Mouse (Mus musculus): ENCODE measurements at regions not wholly inside any gene's neighbourhood (a gene's known extent, or its start where the extent isn't known, plus 50 kb on each side); places are given as distances from the start of the nearest gene placed in this dataset.
A peak's percentile ranks its signal among the peaks of the same experiment; 100 is the strongest.

- 45% methylated on average over 5 of the region's 5 CpGs for WGBS
- no peaks in the 10 kb centered on the region for H3K36me3 ChIP-seq (ENCODE audit: control insufficient read depth, insufficient read depth, low read length)
- DNase-seq (no peak), ATAC-seq (ENCODE audit: low FRiP score, low TSS enrichment) (no peak)
- no peak overlapping the region for H3K27ac ChIP-seq (replicated peaks; ENCODE audit: low read depth, low read length)
- no peak overlapping the region for H3K9ac ChIP-seq (replicated peaks; ENCODE audit: low read length)
- H3K4me2 ChIP-seq (ENCODE audit: low read length), result no peak overlapping the region
- H3K27me3 ChIP-seq (ENCODE audit: control insufficient read depth, insufficient read depth, low read length), result no peaks in the 10 kb centered on the region
- no peaks in the 10 kb centered on the region for H3K4me1 ChIP-seq (ENCODE audit: control insufficient read depth, insufficient read depth, low read length)
- H3K4me3 ChIP-seq (replicated peaks; ENCODE audit: low read depth, low read length), result no peak overlapping the region
- no peaks in the 10 kb centered on the region for H3K9me3 ChIP-seq (ENCODE audit: control insufficient read depth, low read length)
These were observed 407.2 kb downstream of the Lmo4 start for GRCm38 (mm10) chr3:143797850-143798249.

GRCm38 (mm10) chr3:143790905-143791304, 414.1 kb downstream of the Lmo4 start:
- no peaks in the 10 kb centered on the region for H3K9me3 ChIP-seq (ENCODE audit: control insufficient read depth, low read length)
- WGBS, result 91% methylated on average over 8 of the region's 8 CpGs
- H3K9ac ChIP-seq (replicated peaks; ENCODE audit: low read length), result no peak overlapping the region

GRCm38 (mm10) chr3:143789932-143790570, 415.0 kb downstream of the Lmo4 start:
- H3K27ac ChIP-seq (replicated peaks; ENCODE audit: low read depth, low read length), result no peak overlapping the region
- no peak for ATAC-seq (ENCODE audit: low FRiP score, low TSS enrichment)
- no peaks in the 10 kb centered on the region for H3K4me1 ChIP-seq (ENCODE audit: control insufficient read depth, insufficient read depth, low read length)
- H3K4me3 ChIP-seq (replicated peaks; ENCODE audit: low read depth, low read length), result no peak overlapping the region
- DNase-seq, result peak; percentile 30
- H3K9ac ChIP-seq (replicated peaks; ENCODE audit: low read length), result no peak overlapping the region
- H3K27me3 ChIP-seq (ENCODE audit: control insufficient read depth, insufficient read depth, low read length), result no peaks in the 10 kb centered on the region
- no peaks in the 10 kb centered on the region for H3K36me3 ChIP-seq (ENCODE audit: control insufficient read depth, insufficient read depth, low read length)
- WGBS, result 48% methylated on average over 8 of the region's 8 CpGs
- no peaks in the 10 kb centered on the region for H3K9me3 ChIP-seq (ENCODE audit: control insufficient read depth, low read length)
- no peak overlapping the region for H3K4me2 ChIP-seq (ENCODE audit: low read length)

More at GRCm38 (mm10) chr3:143790905-143791304, 414.1 kb downstream of the Lmo4 start:
- DNase-seq (no peak), ATAC-seq (ENCODE audit: low FRiP score, low TSS enrichment) (no peak)
- Histone ChIP-seq H3K27me3 (ENCODE audit: control insufficient read depth, insufficient read depth, low read length) (no peaks in the 10 kb centered on the region), H3K4me3 (replicated peaks; ENCODE audit: low read depth, low read length) (no peak overlapping the region), H3K36me3 (ENCODE audit: control insufficient read depth, insufficient read depth, low read length) (no peaks in the 10 kb centered on the region), H3K27ac (replicated peaks; ENCODE audit: low read depth, low read length) (no peak overlapping the region), H3K4me1 (ENCODE audit: control insufficient read depth, insufficient read depth, low read length) (no peaks in the 10 kb centered on the region), H3K4me2 (ENCODE audit: low read length) (no peak overlapping the region)

- no peaks in the 10 kb centered on the region for H3K9me3 ChIP-seq (ENCODE audit: control insufficient read depth, low read length)
- H3K4me3 ChIP-seq (replicated peaks; ENCODE audit: low read depth, low read length), result no peak overlapping the region
- no peaks in the 10 kb centered on the region for H3K4me1 ChIP-seq (ENCODE audit: control insufficient read depth, insufficient read depth, low read length)
- H3K27me3 ChIP-seq (ENCODE audit: control insufficient read depth, insufficient read depth, low read length), result no peaks in the 10 kb centered on the region
- ATAC-seq (ENCODE audit: low FRiP score, low TSS enrichment), result no peak
- H3K4me2 ChIP-seq (ENCODE audit: low read length), result no peak overlapping the region
- 93% methylated on average over 8 of the region's 8 CpGs for WGBS
- DNase-seq, result no peak
- no peak overlapping the region for H3K9ac ChIP-seq (replicated peaks; ENCODE audit: low read length)
- H3K27ac ChIP-seq (replicated peaks; ENCODE audit: low read depth, low read length), result no peak overlapping the region
- no peaks in the 10 kb centered on the region for H3K36me3 ChIP-seq (ENCODE audit: control insufficient read depth, insufficient read depth, low read length)
These were observed 418.1 kb downstream of the Lmo4 start for GRCm38 (mm10) chr3:143786889-143787288.

GRCm38 (mm10) chr3:143784353-143784791, 420.6 kb downstream of the Lmo4 start:
- WGBS, result 79% methylated on average over 3 of the region's 3 CpGs
- no peaks in the 10 kb centered on the region for H3K9me3 ChIP-seq (ENCODE audit: control insufficient read depth, low read length)
- ATAC-seq (ENCODE audit: low FRiP score, low TSS enrichment) (no peak), DNase-seq (no peak)
- no peak overlapping the region for H3K9ac ChIP-seq (replicated peaks; ENCODE audit: low read length)
- no peak overlapping the region for H3K4me3 ChIP-seq (replicated peaks; ENCODE audit: low read depth, low read length)
- H3K36me3 ChIP-seq (ENCODE audit: control insufficient read depth, insufficient read depth, low read length), result no peaks in the 10 kb centered on the region
- H3K4me2 ChIP-seq (ENCODE audit: low read length), result no peak overlapping the region
- H3K27ac ChIP-seq (replicated peaks; ENCODE audit: low read depth, low read length), result no peak overlapping the region
- no peaks in the 10 kb centered on the region for H3K27me3 ChIP-seq (ENCODE audit: control insufficient read depth, insufficient read depth, low read length)
- H3K4me1 ChIP-seq (ENCODE audit: control insufficient read depth, insufficient read depth, low read length), result no peaks in the 10 kb centered on the region

- Histone ChIP-seq H3K4me1 (ENCODE audit: control insufficient read depth, insufficient read depth, low read length) (no peaks in the 10 kb centered on the region), H3K4me3 (replicated peaks; ENCODE audit: low read depth, low read length) (no peak overlapping the region), H3K4me2 (ENCODE audit: low read length) (no peak overlapping the region), H3K27ac (replicated peaks; ENCODE audit: low read depth, low read length) (no peak overlapping the region), H3K9ac (replicated peaks; ENCODE audit: low read length) (no peak overlapping the region), H3K9me3 (ENCODE audit: control insufficient read depth, low read length) (no peaks in the 10 kb centered on the region), H3K36me3 (ENCODE audit: control insufficient read depth, insufficient read depth, low read length) (no peaks in the 10 kb centered on the region), H3K27me3 (ENCODE audit: control insufficient read depth, insufficient read depth, low read length) (no peaks in the 10 kb centered on the region)
- DNase-seq (no peak), ATAC-seq (ENCODE audit: low FRiP score, low TSS enrichment) (no peak)
- WGBS, result 69% methylated on average over 2 of the region's 2 CpGs
These were observed 426.9 kb downstream of the Lmo4 start for GRCm38 (mm10) chr3:143778161-143778560.

GRCm38 (mm10) chr3:143759337-143759736, 445.7 kb downstream of the Lmo4 start:
- H3K4me3 ChIP-seq (replicated peaks; ENCODE audit: low read depth, low read length), result no peak overlapping the region
- no peaks in the 10 kb centered on the region for H3K27me3 ChIP-seq (ENCODE audit: control insufficient read depth, insufficient read depth, low read length)
- no peaks in the 10 kb centered on the region for H3K9me3 ChIP-seq (ENCODE audit: control insufficient read depth, low read length)
- H3K4me1 ChIP-seq (ENCODE audit: control insufficient read depth, insufficient read depth, low read length), result no peaks in the 10 kb centered on the region
- H3K9ac ChIP-seq (replicated peaks; ENCODE audit: low read length), result no peak overlapping the region
- no peaks in the 10 kb centered on the region for H3K36me3 ChIP-seq (ENCODE audit: control insufficient read depth, insufficient read depth, low read length)
- H3K27ac ChIP-seq (replicated peaks; ENCODE audit: low read depth, low read length), result no peak overlapping the region
- 96% methylated on average over 1 of the region's 1 CpGs for WGBS
- H3K4me2 ChIP-seq (ENCODE audit: low read length), result no peak overlapping the region
- DNase-seq (no peak), ATAC-seq (ENCODE audit: low FRiP score, low TSS enrichment) (no peak)

- Histone ChIP-seq H3K9me3 (ENCODE audit: control insufficient read depth, low read length) (no peaks in the 10 kb centered on the region), H3K27ac (replicated peaks; ENCODE audit: low read depth, low read length) (no peak overlapping the region), H3K27me3 (ENCODE audit: control insufficient read depth, insufficient read depth, low read length) (no peaks in the 10 kb centered on the region), H3K9ac (replicated peaks; ENCODE audit: low read length) (no peak overlapping the region), H3K4me1 (ENCODE audit: control insufficient read depth, insufficient read depth, low read length) (no peaks in the 10 kb centered on the region), H3K4me2 (ENCODE audit: low read length) (no peak overlapping the region), H3K4me3 (replicated peaks; ENCODE audit: low read depth, low read length) (no peak overlapping the region), H3K36me3 (ENCODE audit: control insufficient read depth, insufficient read depth, low read length) (no peaks in the 10 kb centered on the region)
- WGBS, result 94% methylated on average over 3 of the region's 3 CpGs
- DNase-seq (no peak), ATAC-seq (ENCODE audit: low FRiP score, low TSS enrichment) (no peak)
These were observed 451.8 kb downstream of the Lmo4 start for GRCm38 (mm10) chr3:143753197-143753596.

- Histone ChIP-seq H3K4me1 (ENCODE audit: control insufficient read depth, insufficient read depth, low read length) (no peaks in the 10 kb centered on the region), H3K4me3 (replicated peaks; ENCODE audit: low read depth, low read length) (no peak overlapping the region), H3K9ac (replicated peaks; ENCODE audit: low read length) (no peak overlapping the region), H3K27ac (replicated peaks; ENCODE audit: low read depth, low read length) (no peak overlapping the region), H3K4me2 (ENCODE audit: low read length) (no peak overlapping the region), H3K27me3 (ENCODE audit: control insufficient read depth, insufficient read depth, low read length) (no peaks in the 10 kb centered on the region), H3K9me3 (ENCODE audit: control insufficient read depth, low read length) (no peaks in the 10 kb centered on the region), H3K36me3 (ENCODE audit: control insufficient read depth, insufficient read depth, low read length) (no peaks in the 10 kb centered on the region)
- ATAC-seq (ENCODE audit: low FRiP score, low TSS enrichment) (no peak), DNase-seq (no peak)
- WGBS, result 68% methylated on average over 1 of the region's 1 CpGs
These were observed 452.4 kb downstream of the Lmo4 start for GRCm38 (mm10) chr3:143752660-143753059.

All from midbrain, embryonic 14.5 days (tissue).